Comparison of ENCODE assay signal across 8 mouse cellular contexts in genomic region chr10:59950716-59951191, GRCm38 (mm10). TPM values are rescaled to one million over a fixed set of nuclear protein-coding genes. Genes with fewer than 3 reads are reported as not detected.
DNase-seq lines count a peak whose midpoint lies in the region; ATAC-seq and TF ChIP-seq lines count a peak whose summit lies in the region.

No protein-coding gene starts in this region.

- intact Hi-C loops in heart, postnatal 36 days (cut with DNase I) = loop anchor here (1.0 to 2.0 kb wide), 3 partner anchors 20 to 55 kb away; partner anchors contain the start of genes Anapc16 and Ascc1

- peak; percentile 37 for ATAC-seq in forebrain, embryonic 15.5 days (replicated peaks)
- peak; percentile 27; the same call in 1 of the 2 replicates for ATAC-seq in lung, embryonic 16.5 days (ENCODE audit: low read depth)

- peak overlapping the region; percentile 86 for H3K4me2 ChIP-seq in forebrain, embryonic 15.5 days (replicated peaks)
- H3K4me2 ChIP-seq in lung, embryonic 16.5 days (ENCODE audit: low read depth, low read length) = peak overlapping the region; percentile 77

- no peaks in the 10 kb centered on the region for H3K9me3 ChIP-seq in ES-Bruce4 (replicated peaks; ENCODE audit: control insufficient read depth, insufficient read depth, low read length, poor library complexity, severe bottlenecking)
- no peaks in the 10 kb centered on the region for H3K9me3 ChIP-seq in forebrain, embryonic 15.5 days
- no peaks in the 10 kb centered on the region for H3K9me3 ChIP-seq in lung, embryonic 16.5 days (ENCODE audit: control insufficient read depth, low read length)

- H3K4me1 ChIP-seq in ES-Bruce4 (ENCODE audit: control insufficient read depth, insufficient read depth, low read length) = peaks cover 7% of the 10 kb centered on the region
- peaks cover 30% of the 10 kb centered on the region for H3K4me1 ChIP-seq in forebrain, embryonic 15.5 days
- H3K4me1 ChIP-seq in lung, embryonic 16.5 days (replicated peaks; ENCODE audit: control insufficient read depth, insufficient read depth, low read length) = peaks cover 37% of the 10 kb centered on the region

- no peak for TF ChIP-seq POLR2A in ES-Bruce4 (IDR thresholded peaks at IDR 0.05; ENCODE audit: insufficient read depth, low read length)

- H3K27ac ChIP-seq in ES-Bruce4 (ENCODE audit: insufficient read depth, low read length) = no peak overlapping the region
- H3K27ac ChIP-seq in forebrain, embryonic 15.5 days (replicated peaks) = peak overlapping the region; percentile 95
- peak overlapping the region; percentile 95 for H3K27ac ChIP-seq in lung, embryonic 16.5 days (ENCODE audit: low read length)

- TF ChIP-seq CTCF in ES-Bruce4 (IDR thresholded peaks at IDR 0.05; ENCODE audit: low read depth, low read length) = peak; percentile 36

- no peaks in the 10 kb centered on the region for H3K27me3 ChIP-seq in ES-Bruce4 (ENCODE audit: control insufficient read depth, insufficient read depth, low read length, poor library complexity, severe bottlenecking)
- no peaks in the 10 kb centered on the region for H3K27me3 ChIP-seq in forebrain, embryonic 15.5 days
- H3K27me3 ChIP-seq in lung, embryonic 16.5 days (ENCODE audit: control insufficient read depth, insufficient read depth, low read depth, low read length) = no peaks in the 10 kb centered on the region

- WGBS in forebrain, embryonic 15.5 days = under 1% methylated on average over 23 of the region's 23 CpGs
- 0% methylated on average over 23 of the region's 23 CpGs for WGBS in lung, embryonic 16.5 days

- 0 out of 2 replicates have a peak, but pooled peaks have one; percentile 36 for TF ChIP-seq EP300 in ES-Bruce4 (IDR thresholded peaks at IDR 0.05; ENCODE audit: insufficient read depth, low read depth, low read length)

- H3K9ac ChIP-seq in ES-Bruce4 (ENCODE audit: low read depth, poor library complexity, severe bottlenecking) = peak overlapping the region; percentile 91
- H3K9ac ChIP-seq in forebrain, embryonic 15.5 days (replicated peaks) = peak overlapping the region; percentile 99
- H3K9ac ChIP-seq in lung, embryonic 16.5 days (ENCODE audit: low read length) = peak overlapping the region; percentile 96

- H3K36me3 ChIP-seq in ES-Bruce4 (ENCODE audit: control insufficient read depth, insufficient read depth, low read length, poor library complexity, severe bottlenecking) = peaks cover 13% of the 10 kb centered on the region
- H3K36me3 ChIP-seq in forebrain, embryonic 15.5 days = no peaks in the 10 kb centered on the region; the same call in 1 of the 2 replicates
- no peaks in the 10 kb centered on the region for H3K36me3 ChIP-seq in lung, embryonic 16.5 days (ENCODE audit: control insufficient read depth, insufficient read depth, low read length)

- peak overlapping the region; percentile 76 for H3K4me3 ChIP-seq in ES-Bruce4 (ENCODE audit: low read depth, low read length)
- peak overlapping the region; percentile 99 for H3K4me3 ChIP-seq in forebrain, embryonic 15.5 days
- H3K4me3 ChIP-seq in lung, embryonic 16.5 days (ENCODE audit: low read length) = peak overlapping the region; percentile 92

- DNase-seq in cerebellum, adult 18-20 months = peak; percentile 89
- peak; percentile 77 to 84 for DNase-seq in heart, postnatal 36 days
- peak; percentile 83 for DNase-seq in layer of hippocampus, adult 8-10 months (ENCODE audit: low spot score in 2 of 2)
- peak; percentile 68 for DNase-seq in ovary, adult 18-20 months (ENCODE audit: low spot score)
- DNase-seq in thymus, postnatal 0 days (ENCODE audit: low spot score) = peak; percentile 93

RNA-seq across cellular contexts. Expression of gene Ddit4, which starts 0.9 kb away (rescaled TPM):
- polyA plus RNA-seq in ES-Bruce4 (2011; ENCODE audit: insufficient read depth, insufficient read length, low read depth, missing spikeins) = 172 and 176 TPM in 2 replicates
- polyA plus RNA-seq in forebrain, embryonic 15.5 days (2015; fragmentation: Nextera tagmentation; extraction: Ambion mirVana) = 90.0 and 92.5 TPM in 2 replicates
- 10 to 100 TPM; 37.1 to 64.2 TPM for total RNA-seq in heart, postnatal 36 days (2021)
- total RNA-seq in layer of hippocampus, adult 8-10 months (2022) = 10 to 100 TPM; 51.3 to 71.6 (median 61.4) TPM
- polyA plus RNA-seq in lung, embryonic 16.5 days (2015; fragmentation: Nextera tagmentation; extraction: Ambion mirVana) = 36.3 and 39.3 TPM in 2 replicates
- polyA plus RNA-seq in thymus, postnatal 0 days (2015; fragmentation: Nextera tagmentation; extraction: Ambion mirVana) = 50.6 and 54.7 TPM in 2 replicates

RNA-seq across cellular contexts. Expression of gene Ascc1, which starts 51.9 kb away (rescaled TPM):
- polyA plus RNA-seq in ES-Bruce4 (2011; ENCODE audit: insufficient read depth, insufficient read length, low read depth, missing spikeins) = 52.9 and 53.7 TPM in 2 replicates
- 47.9 and 48.9 TPM in 2 replicates for polyA plus RNA-seq in forebrain, embryonic 15.5 days (2015; fragmentation: Nextera tagmentation; extraction: Ambion mirVana)
- 10 to 100 TPM; 23.0 to 24.0 TPM for total RNA-seq in heart, postnatal 36 days (2021)
- 10 to 100 TPM; 17.0 to 19.1 (median 17.7) TPM for total RNA-seq in layer of hippocampus, adult 8-10 months (2022)
- polyA plus RNA-seq in lung, embryonic 16.5 days (2015; fragmentation: Nextera tagmentation; extraction: Ambion mirVana) = 48.2 and 51.6 TPM in 2 replicates
- 38.5 and 43.2 TPM in 2 replicates for polyA plus RNA-seq in thymus, postnatal 0 days (2015; fragmentation: Nextera tagmentation; extraction: Ambion mirVana)

RNA-seq across cellular contexts. Expression of gene Anapc16, which starts 52.2 kb away (rescaled TPM):
- polyA plus RNA-seq in ES-Bruce4 (2011; ENCODE audit: insufficient read depth, insufficient read length, low read depth, missing spikeins) = 22.7 and 24.4 TPM in 2 replicates
- polyA plus RNA-seq in forebrain, embryonic 15.5 days (2015; fragmentation: Nextera tagmentation; extraction: Ambion mirVana) = 117 TPM in 2 replicates
- 10 to 100 TPM; 68.1 to 73.7 TPM for total RNA-seq in heart, postnatal 36 days (2021)
- total RNA-seq in layer of hippocampus, adult 8-10 months (2022) = 10 to 100 TPM; 66.2 to 69.6 (median 67.9) TPM
- 103 and 104 TPM in 2 replicates for polyA plus RNA-seq in lung, embryonic 16.5 days (2015; fragmentation: Nextera tagmentation; extraction: Ambion mirVana)
- 139 and 168 TPM in 2 replicates for polyA plus RNA-seq in thymus, postnatal 0 days (2015; fragmentation: Nextera tagmentation; extraction: Ambion mirVana)
